Comparison of ENCODE assay signal across 14 mouse cellular contexts in genomic region chr11:63837526-63837925, GRCm38 (mm10).
DNase-seq lines count a peak whose midpoint lies in the region; ATAC-seq and TF ChIP-seq lines count a peak whose summit lies in the region.
"Had no signal": no experiment of that assay in that cellular context is flagged by ENCODE, and none has a peak within 500 bp of the region (broad histone marks: within the 10 kb centered on the region; RNA-seq: fewer than 3 reads in every experiment).

No protein-coding gene starts in this region.

- peaks cover 23% of the 10 kb centered on the region for H3K4me1 ChIP-seq in heart, embryonic 15.5 days (replicated peaks)
- H3K4me1 ChIP-seq in heart, embryonic 10.5 days = peaks cover 18% of the 10 kb centered on the region
- no peaks in the 10 kb centered on the region for H3K4me1 ChIP-seq in lung, postnatal 0 days (ENCODE audit: insufficient read depth, low read depth, low read length)
- H3K4me1 ChIP-seq: embryonic facial prominence, embryonic 12.5 days; intestine, embryonic 15.5 days had no signal

- ATAC-seq in heart, embryonic 15.5 days (replicated peaks; ENCODE audit: insufficient number of reproducible peaks, insufficient read depth, low FRiP score, low read depth) = no peak
- no peak for ATAC-seq in lung, postnatal 0 days
- ATAC-seq: intestine, embryonic 15.5 days had no signal

- H3K9me3 ChIP-seq in heart, embryonic 15.5 days (replicated peaks) = no peaks in the 10 kb centered on the region
- H3K9me3 ChIP-seq in heart, embryonic 10.5 days = no peaks in the 10 kb centered on the region
- H3K9me3 ChIP-seq in lung, postnatal 0 days (ENCODE audit: low read length) = no peaks in the 10 kb centered on the region
- H3K9me3 ChIP-seq: embryonic facial prominence, embryonic 12.5 days; intestine, embryonic 15.5 days; limb, embryonic 15.5 days had no signal

- TF ChIP-seq EP300 in lung, postnatal 0 days (IDR thresholded peaks at IDR 0.05) = no peak

- peak; percentile 5 for DNase-seq in adrenal gland, postnatal 25 days
- DNase-seq in adrenal gland, adult (ENCODE audit: inconsistent age in 2 of 2, low spot score in 1 of 2) = no peak
- no peak for DNase-seq in heart, embryonic 10.5 days (ENCODE audit: low spot score)
- peak; percentile 13 for DNase-seq in kidney, postnatal 14 days
- no peak for DNase-seq in kidney, adult 9 months
- no peak for DNase-seq in lung, postnatal 0 days (ENCODE audit: low spot score)
- DNase-seq in lung, adult 18-20 months = no peak
- DNase-seq: gastrocnemius, postnatal 25 days; thymus, adult 2 months had no signal

- H3K36me3 ChIP-seq in heart, embryonic 15.5 days = no peaks in the 10 kb centered on the region
- H3K36me3 ChIP-seq in heart, embryonic 10.5 days = no peaks in the 10 kb centered on the region
- no peaks in the 10 kb centered on the region for H3K36me3 ChIP-seq in lung, postnatal 0 days (ENCODE audit: insufficient read depth, low read length)
- H3K36me3 ChIP-seq: embryonic facial prominence, embryonic 12.5 days; intestine, embryonic 15.5 days; limb, embryonic 15.5 days had no signal

- H3K4me2 ChIP-seq in heart, embryonic 15.5 days = peak overlapping the region; percentile 40
- 0 out of 2 replicates have a peak overlapping the region, but pooled peaks have one; percentile 20 for H3K4me2 ChIP-seq in lung, postnatal 0 days (replicated peaks; ENCODE audit: low read depth, low read length)
- H3K4me2 ChIP-seq: embryonic facial prominence, embryonic 12.5 days; intestine, embryonic 15.5 days; limb, embryonic 15.5 days had no signal

- H3K27ac ChIP-seq in heart, embryonic 15.5 days = no peak overlapping the region
- no peak overlapping the region for H3K27ac ChIP-seq in heart, embryonic 10.5 days
- H3K27ac ChIP-seq in lung, postnatal 0 days (ENCODE audit: low read length) = no peak overlapping the region
- H3K27ac ChIP-seq: embryonic facial prominence, embryonic 12.5 days; intestine, embryonic 15.5 days; limb, embryonic 15.5 days had no signal

- 37% methylated on average over 13 of the region's 13 CpGs for WGBS in heart, embryonic 15.5 days
- 70% methylated on average over 13 of the region's 13 CpGs for WGBS in heart, embryonic 10.5 days
- WGBS in lung, postnatal 0 days = 18% methylated on average over 13 of the region's 13 CpGs

- TF ChIP-seq CTCF in lung, postnatal 0 days (IDR thresholded peaks at IDR 0.05) = no peak

- no peak overlapping the region for H3K9ac ChIP-seq in heart, embryonic 15.5 days
- H3K9ac ChIP-seq in lung, postnatal 0 days (replicated peaks; ENCODE audit: low read depth) = no peak overlapping the region
- H3K9ac ChIP-seq: embryonic facial prominence, embryonic 12.5 days; intestine, embryonic 15.5 days; limb, embryonic 15.5 days had no signal

- H3K27me3 ChIP-seq in heart, embryonic 15.5 days = no peaks in the 10 kb centered on the region
- H3K27me3 ChIP-seq in heart, embryonic 10.5 days (ENCODE audit: insufficient read depth, poor library complexity, severe bottlenecking) = no peaks in the 10 kb centered on the region
- H3K27me3 ChIP-seq in lung, postnatal 0 days (replicated peaks; ENCODE audit: insufficient read depth, low read length) = no peaks in the 10 kb centered on the region
- H3K27me3 ChIP-seq: CH12.LX; embryonic facial prominence, embryonic 12.5 days; intestine, embryonic 15.5 days had no signal

- no peak overlapping the region for H3K4me3 ChIP-seq in heart, embryonic 15.5 days
- no peak overlapping the region for H3K4me3 ChIP-seq in heart, embryonic 10.5 days
- no peak overlapping the region for H3K4me3 ChIP-seq in lung, postnatal 0 days (ENCODE audit: low read depth, low read length)
- H3K4me3 ChIP-seq: embryonic facial prominence, embryonic 12.5 days; intestine, embryonic 15.5 days; limb, embryonic 15.5 days had no signal

Comparison
In these comparisons a context has a peak if more than half of its experiments do, and no peak if none do; other contexts are left out.
1. DNase-seq: peak in adrenal gland, postnatal 25 days (single experiment) and kidney, postnatal 14 days (single experiment); none in adrenal gland, adult (0 of 2), heart, embryonic 10.5 days (single experiment), kidney, adult 9 months (single experiment), lung, postnatal 0 days (single experiment) and lung, adult 18-20 months (0 of 2).